Mouse (Mus musculus) adrenal gland, postnatal 10 days (tissue): ENCODE data around the gene Homer2. TPM values are rescaled to one million over a fixed set of nuclear protein-coding genes. Genes with fewer than 3 reads are reported as not detected.

Experiments
- DNase-seq: peaks from one replicate; pipeline ENCODE4 v3.0.0; 2021; ENCODE audit warnings: mixed read lengths
- total RNA-seq, 2 experiments: library from RNA; stranded (reverse); gene quantifications; 2 replicates each; pipeline ENCODE4 v1.2.3; 2021

The Homer2 gene
- total RNA-seq, 2 experiments from 2014 or later = 4.1 to 8.3 TPM

DNA sequence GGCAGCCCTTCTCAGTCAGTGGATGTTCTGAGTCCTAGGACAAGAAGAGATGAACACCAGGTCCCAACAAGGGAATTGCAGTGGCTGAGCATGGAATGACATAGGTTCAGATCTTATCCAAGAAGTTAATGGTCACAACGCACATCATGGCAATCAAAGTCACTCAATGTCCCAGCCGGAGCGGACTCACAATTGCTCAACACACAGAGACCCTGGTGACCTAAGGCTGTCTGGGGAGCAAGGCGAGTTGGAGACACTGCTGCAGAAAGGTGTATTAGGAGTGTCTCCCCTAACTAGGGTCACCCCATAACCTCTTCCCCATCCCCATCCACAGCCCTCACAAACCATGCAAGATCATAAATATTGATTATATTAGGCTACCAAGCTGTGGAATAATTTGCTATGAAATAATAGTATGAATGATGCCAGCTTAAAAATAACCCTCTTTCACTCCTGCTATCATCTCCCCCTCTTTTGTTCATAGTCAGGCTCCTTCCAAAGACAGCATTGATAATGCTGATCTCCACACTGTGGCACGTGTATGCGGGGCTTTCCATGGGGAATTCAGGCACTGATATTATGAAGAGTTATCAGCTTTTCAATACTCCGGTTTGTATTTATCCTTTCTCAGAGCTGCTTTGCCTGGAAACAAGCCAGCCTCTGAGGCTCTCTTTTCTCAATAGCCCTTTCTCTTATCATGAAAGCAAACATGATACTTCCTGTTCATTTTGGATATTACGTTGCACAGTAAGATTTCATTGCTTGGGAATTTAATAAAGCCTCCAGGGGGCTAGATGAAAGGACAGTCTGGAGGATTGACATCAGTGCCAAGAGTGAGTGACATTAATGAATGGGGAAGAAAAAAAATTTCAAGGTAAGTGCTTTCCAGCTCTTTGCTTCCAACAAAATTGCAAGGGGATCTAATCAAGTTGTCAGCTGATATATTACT, 147.0 kb downstream of the Homer2 start:
- DNase-seq = no peak

- DNase-seq = no peak
Observed at GRCm38 (mm10) chr7:81559231-81559980, 147.9 kb downstream of the Homer2 start.

DNA sequence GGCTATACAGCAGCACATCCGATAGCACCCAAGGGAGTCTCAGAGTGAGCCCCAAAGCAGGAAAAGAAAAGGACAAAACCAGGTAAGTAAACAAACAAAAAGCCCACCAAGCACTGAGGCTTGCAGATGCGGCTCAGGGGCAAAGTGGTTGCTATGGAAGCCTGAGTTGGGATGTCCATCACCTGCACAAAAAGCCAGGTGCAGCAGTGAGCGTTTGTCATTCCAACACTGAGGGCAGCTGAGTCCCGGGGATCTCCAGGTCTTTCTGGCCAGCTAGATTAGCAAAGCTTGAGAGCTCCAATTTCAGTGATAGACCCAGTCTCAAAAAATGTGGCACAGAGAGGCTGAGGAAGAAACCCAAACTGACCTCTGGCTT, 149.4 kb downstream of the Homer2 start:
- no peak for DNase-seq

- DNase-seq = no peak
Observed at GRCm38 (mm10) chr7:81557252-81557984, 149.9 kb downstream of the Homer2 start.

GRCm38 (mm10) chr7:81556839-81557238, 150.5 kb downstream of the Homer2 start:
- no peak for DNase-seq

GRCm38 (mm10) chr7:81554369-81554768, 153.0 kb downstream of the Homer2 start:
- peak; percentile 59 for DNase-seq

GRCm38 (mm10) chr7:81553589-81553988, 153.7 kb downstream of the Homer2 start:
- DNase-seq = no peak

Other genes starting within 250 kb of the Homer2 start
- gene Ap3b2, start 213.6 kb downstream of the Homer2 start, total RNA-seq = 10 to 100 TPM in 1 of 2 experiments, 1 to 10 TPM in 1; 7.6 to 12.8 TPM
- not detected for gene BC048679, start 209.2 kb downstream of the Homer2 start, total RNA-seq
- 10 to 100 TPM in 1 of 2 experiments, 1 to 10 TPM in 1; 4.4 to 19.8 TPM for gene Fsd2, start 140.6 kb downstream of the Homer2 start, total RNA-seq
- gene Whamm, start 136.3 kb downstream of the Homer2 start, total RNA-seq = 10 to 100 TPM; 16.3 to 16.4 TPM
- gene Ramac, start 55.4 kb upstream of the Homer2 start, total RNA-seq = 10 to 100 TPM; 41.5 to 45.5 TPM
- 10 to 100 TPM; 30.3 to 30.4 TPM for gene 3110040N11Rik, start 82.0 kb upstream of the Homer2 start, total RNA-seq
- gene Btbd1, start 121.9 kb upstream of the Homer2 start, total RNA-seq = 100 to 1,000 TPM; 116 to 135 TPM
- gene Gm10160, start 148.3 kb upstream of the Homer2 start, total RNA-seq = not detected
- gene Tm6sf1, start 151.5 kb upstream of the Homer2 start, total RNA-seq = 10 to 100 TPM; 15.8 to 21.2 TPM
- 10 to 100 TPM; 12.2 to 15.8 TPM for gene Hdgfl3, start 226.9 kb upstream of the Homer2 start, total RNA-seq